Mouse (Mus musculus): Measurements from ENCODE around the gene Sipa1l2. TPM values are rescaled to one million over a fixed set of nuclear protein-coding genes. Genes with fewer than 3 reads are reported as not detected.
A peak's percentile ranks its signal among the peaks of the same experiment; 100 is the strongest.

Gene Sipa1l2
- polyA plus RNA-seq, 1 experiment from 2014 or later, result 17.8 TPM

- WGBS, result 71% methylated on average over 5 of the region's 5 CpGs
- no peak for ATAC-seq (ENCODE audit: insufficient number of reproducible peaks, insufficient read depth, low FRiP score, low read depth)
- H3K4me2 ChIP-seq (ENCODE audit: low read length), result no peak overlapping the region
- H3K4me1 ChIP-seq (ENCODE audit: control insufficient read depth in 2 of 2, insufficient read depth in 2 of 2, low read length in 2 of 2), result peaks cover 23 to 28% of the 10 kb centered on the region in 2 experiments
- H3K4me3 ChIP-seq (ENCODE audit: control insufficient read depth in 1 of 2, insufficient read depth in 1 of 2, low read depth in 1 of 2, low read length in 2 of 2), result no peak overlapping the region
- H3K9ac ChIP-seq (ENCODE audit: low read length), result no peak overlapping the region
- peaks cover 62% of the 10 kb centered on the region for H3K36me3 ChIP-seq (ENCODE audit: control insufficient read depth, insufficient read depth, low read length)
- no peaks in the 10 kb centered on the region for H3K9me3 ChIP-seq (ENCODE audit: control insufficient read depth, low read length)
- H3K27me3 ChIP-seq (ENCODE audit: control insufficient read depth, insufficient read depth, low read length), result no peaks in the 10 kb centered on the region
- H3K27ac ChIP-seq (replicated peaks in 1 of 2; ENCODE audit: control insufficient read depth in 1 of 2, insufficient read depth in 1 of 2, low read depth in 2 of 2, low read length in 2 of 2), result no peak overlapping the region
These were observed 87.0 kb downstream of the Sipa1l2 start for GRCm38 (mm10) chr8:125482491-125483096.

GRCm38 (mm10) chr8:125474876-125475275, 94.7 kb downstream of the Sipa1l2 start:
- Histone ChIP-seq H3K27ac (replicated peaks in 1 of 2; ENCODE audit: control insufficient read depth in 1 of 2, insufficient read depth in 1 of 2, low read depth in 2 of 2, low read length in 2 of 2) (no peak overlapping the region), H3K4me2 (ENCODE audit: low read length) (no peak overlapping the region), H3K36me3 (ENCODE audit: control insufficient read depth, insufficient read depth, low read length) (peaks cover 88% of the 10 kb centered on the region), H3K9me3 (ENCODE audit: control insufficient read depth, low read length) (no peaks in the 10 kb centered on the region), H3K9ac (ENCODE audit: low read length) (no peak overlapping the region), H3K4me3 (ENCODE audit: control insufficient read depth in 1 of 2, insufficient read depth in 1 of 2, low read depth in 1 of 2, low read length in 2 of 2) (no peak overlapping the region), H3K4me1 (ENCODE audit: control insufficient read depth in 2 of 2, insufficient read depth in 2 of 2, low read length in 2 of 2) (peaks cover 0 to 3% of the 10 kb centered on the region in 2 experiments; a peak in 1 of 4 replicates), H3K27me3 (ENCODE audit: control insufficient read depth, insufficient read depth, low read length) (no peaks in the 10 kb centered on the region)
- ATAC-seq (ENCODE audit: insufficient number of reproducible peaks, insufficient read depth, low FRiP score, low read depth), result no peak
- WGBS, result 79% methylated on average over 12 of the region's 12 CpGs

- ATAC-seq (ENCODE audit: insufficient number of reproducible peaks, insufficient read depth, low FRiP score, low read depth), result no peak
- Histone ChIP-seq H3K4me2 (ENCODE audit: low read length) (no peak overlapping the region), H3K36me3 (ENCODE audit: control insufficient read depth, insufficient read depth, low read length) (peaks cover 92% of the 10 kb centered on the region), H3K9me3 (ENCODE audit: control insufficient read depth, low read length) (no peaks in the 10 kb centered on the region), H3K27ac (replicated peaks in 1 of 2; ENCODE audit: control insufficient read depth in 1 of 2, insufficient read depth in 1 of 2, low read depth in 2 of 2, low read length in 2 of 2) (no peak overlapping the region), H3K27me3 (ENCODE audit: control insufficient read depth, insufficient read depth, low read length) (no peaks in the 10 kb centered on the region), H3K4me3 (ENCODE audit: control insufficient read depth in 1 of 2, insufficient read depth in 1 of 2, low read depth in 1 of 2, low read length in 2 of 2) (no peak overlapping the region), H3K9ac (ENCODE audit: low read length) (no peak overlapping the region), H3K4me1 (ENCODE audit: control insufficient read depth in 2 of 2, insufficient read depth in 2 of 2, low read length in 2 of 2) (peaks cover 0 to 3% of the 10 kb centered on the region in 2 experiments; a peak in 1 of 4 replicates)
- WGBS, result 81% methylated on average over 9 of the region's 9 CpGs
These were observed 98.2 kb downstream of the Sipa1l2 start for GRCm38 (mm10) chr8:125471374-125471773.

- no peaks in the 10 kb centered on the region for H3K27me3 ChIP-seq (ENCODE audit: control insufficient read depth, insufficient read depth, low read length)
- 71% methylated on average over 6 of the region's 6 CpGs for WGBS
- H3K4me3 ChIP-seq (ENCODE audit: control insufficient read depth in 1 of 2, insufficient read depth in 1 of 2, low read depth in 1 of 2, low read length in 2 of 2), result no peak overlapping the region
- H3K36me3 ChIP-seq (ENCODE audit: control insufficient read depth, insufficient read depth, low read length), result peaks cover 67% of the 10 kb centered on the region
- H3K27ac ChIP-seq (replicated peaks in 1 of 2; ENCODE audit: control insufficient read depth in 1 of 2, insufficient read depth in 1 of 2, low read depth in 2 of 2, low read length in 2 of 2), result no peak overlapping the region
- no peaks in the 10 kb centered on the region for H3K9me3 ChIP-seq (ENCODE audit: control insufficient read depth, low read length)
- no peak overlapping the region for H3K4me2 ChIP-seq (ENCODE audit: low read length)
- ATAC-seq (ENCODE audit: insufficient number of reproducible peaks, insufficient read depth, low FRiP score, low read depth), result no peak
- H3K9ac ChIP-seq (ENCODE audit: low read length), result no peak overlapping the region
- peaks cover 12 to 27% of the 10 kb centered on the region in 2 experiments for H3K4me1 ChIP-seq (ENCODE audit: control insufficient read depth in 2 of 2, insufficient read depth in 2 of 2, low read length in 2 of 2)
These were observed 104.3 kb downstream of the Sipa1l2 start for GRCm38 (mm10) chr8:125465156-125465821.

DNA sequence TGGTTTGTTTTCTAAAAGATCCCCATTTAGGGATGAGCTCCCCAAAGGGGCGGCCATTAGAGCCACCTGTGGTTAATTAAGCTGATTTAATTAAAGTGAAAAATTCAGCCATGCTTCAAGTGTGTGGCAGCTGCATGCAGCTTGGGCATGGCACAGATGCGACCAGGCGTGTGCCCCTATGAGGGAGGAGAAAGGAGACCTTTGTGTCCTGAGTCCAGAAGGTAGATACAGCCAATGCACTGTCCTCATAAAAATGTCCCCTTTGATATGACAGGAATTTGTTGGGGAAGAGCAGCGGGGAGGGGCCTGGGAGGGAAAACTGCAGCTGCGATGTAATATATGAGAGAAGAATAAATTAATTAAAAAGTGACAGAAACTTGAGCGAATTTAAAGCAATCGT, 106.7 kb downstream of the Sipa1l2 start:
- Histone ChIP-seq H3K9me3 (ENCODE audit: control insufficient read depth, low read length) (no peaks in the 10 kb centered on the region), H3K4me2 (ENCODE audit: low read length) (no peak overlapping the region), H3K27ac (replicated peaks in 1 of 2; ENCODE audit: control insufficient read depth in 1 of 2, insufficient read depth in 1 of 2, low read depth in 2 of 2, low read length in 2 of 2) (peak overlapping the region in 1 of 2 experiments; percentile 35; a peak in 1 of 4 replicates), H3K9ac (ENCODE audit: low read length) (no peak overlapping the region), H3K4me1 (ENCODE audit: control insufficient read depth in 2 of 2, insufficient read depth in 2 of 2, low read length in 2 of 2) (peaks cover 14 to 27% of the 10 kb centered on the region in 2 experiments), H3K4me3 (ENCODE audit: control insufficient read depth in 1 of 2, insufficient read depth in 1 of 2, low read depth in 1 of 2, low read length in 2 of 2) (no peak overlapping the region), H3K36me3 (ENCODE audit: control insufficient read depth, insufficient read depth, low read length) (peaks cover 57% of the 10 kb centered on the region), H3K27me3 (ENCODE audit: control insufficient read depth, insufficient read depth, low read length) (no peaks in the 10 kb centered on the region)
- WGBS, result 85% methylated on average over 7 of the region's 7 CpGs
- ATAC-seq (ENCODE audit: insufficient number of reproducible peaks, insufficient read depth, low FRiP score, low read depth), result no peak

DNA sequence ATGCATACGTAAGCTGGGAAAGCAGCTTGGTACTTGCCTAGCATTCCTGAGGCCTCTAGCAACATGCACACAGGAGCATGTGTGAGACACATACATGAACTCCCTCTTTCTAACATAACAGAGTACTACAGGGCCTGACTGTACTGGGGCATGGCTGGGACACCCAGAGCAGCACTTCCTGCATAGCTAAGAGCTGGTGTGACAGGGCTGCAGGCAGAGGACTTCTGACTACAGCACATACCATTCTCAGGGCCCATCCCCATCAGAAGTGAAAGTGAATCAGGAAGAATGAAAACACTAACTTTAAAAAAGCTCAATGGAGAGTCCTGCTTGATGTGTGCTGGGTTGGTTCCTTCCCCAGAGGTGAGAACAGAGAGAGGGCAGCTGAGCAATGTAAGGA, 108.1 kb downstream of the Sipa1l2 start:
- no peak for ATAC-seq (ENCODE audit: insufficient number of reproducible peaks, insufficient read depth, low FRiP score, low read depth)
- no peaks in the 10 kb centered on the region for H3K27me3 ChIP-seq (ENCODE audit: control insufficient read depth, insufficient read depth, low read length)
- no peak overlapping the region for H3K4me2 ChIP-seq (ENCODE audit: low read length)
- H3K4me3 ChIP-seq (ENCODE audit: control insufficient read depth in 1 of 2, insufficient read depth in 1 of 2, low read depth in 1 of 2, low read length in 2 of 2), result no peak overlapping the region
- H3K27ac ChIP-seq (replicated peaks in 1 of 2; ENCODE audit: control insufficient read depth in 1 of 2, insufficient read depth in 1 of 2, low read depth in 2 of 2, low read length in 2 of 2), result peak overlapping the region; percentile 35 to 46
- H3K9me3 ChIP-seq (ENCODE audit: control insufficient read depth, low read length), result no peaks in the 10 kb centered on the region
- H3K4me1 ChIP-seq (ENCODE audit: control insufficient read depth in 2 of 2, insufficient read depth in 2 of 2, low read length in 2 of 2), result peaks cover 14 to 27% of the 10 kb centered on the region in 2 experiments
- H3K36me3 ChIP-seq (ENCODE audit: control insufficient read depth, insufficient read depth, low read length), result peaks cover 55% of the 10 kb centered on the region
- 77% methylated on average over 1 of the region's 1 CpGs for WGBS
- H3K9ac ChIP-seq (ENCODE audit: low read length), result no peak overlapping the region

DNA sequence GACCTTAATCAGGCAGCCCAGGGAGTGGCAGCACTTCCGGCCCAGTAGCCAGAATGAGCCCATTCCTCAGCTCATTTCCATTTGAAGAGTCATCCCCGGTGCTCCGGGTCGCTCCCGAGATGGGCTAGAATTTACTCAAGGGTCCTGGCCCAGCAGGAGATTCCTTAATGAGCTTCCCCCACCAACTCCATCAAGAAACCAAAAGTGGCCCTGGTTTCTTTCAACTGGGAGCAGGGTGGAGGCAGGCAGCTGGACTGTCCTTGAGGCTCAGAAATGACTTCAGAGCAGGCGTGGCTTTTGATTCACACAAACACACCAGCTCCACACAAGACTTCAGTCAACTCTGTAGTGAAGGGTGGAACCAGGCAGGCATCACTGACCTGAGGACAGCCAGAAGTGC, 109.0 kb downstream of the Sipa1l2 start:
- Histone ChIP-seq H3K27me3 (ENCODE audit: control insufficient read depth, insufficient read depth, low read length) (no peaks in the 10 kb centered on the region), H3K9ac (ENCODE audit: low read length) (no peak overlapping the region), H3K4me3 (ENCODE audit: control insufficient read depth in 1 of 2, insufficient read depth in 1 of 2, low read depth in 1 of 2, low read length in 2 of 2) (no peak overlapping the region), H3K27ac (replicated peaks in 1 of 2; ENCODE audit: control insufficient read depth in 1 of 2, insufficient read depth in 1 of 2, low read depth in 2 of 2, low read length in 2 of 2) (peak overlapping the region; percentile 11 to 35; a peak in 3 of 4 replicates), H3K9me3 (ENCODE audit: control insufficient read depth, low read length) (no peaks in the 10 kb centered on the region), H3K36me3 (ENCODE audit: control insufficient read depth, insufficient read depth, low read length) (peaks cover 53% of the 10 kb centered on the region), H3K4me1 (ENCODE audit: control insufficient read depth in 2 of 2, insufficient read depth in 2 of 2, low read length in 2 of 2) (peaks cover 14 to 27% of the 10 kb centered on the region in 2 experiments), H3K4me2 (ENCODE audit: low read length) (no peak overlapping the region)
- ATAC-seq (ENCODE audit: insufficient number of reproducible peaks, insufficient read depth, low FRiP score, low read depth), result no peak
- WGBS, result 24% methylated on average over 6 of the region's 6 CpGs
